Mouse (Mus musculus): ENCODE measurements around the gene Traf3ip2. TPM values are rescaled to one million over a fixed set of nuclear protein-coding genes. Genes with fewer than 3 reads are reported as not detected.

Traf3ip2 gene
- polyA plus RNA-seq, 1 experiment from 2014 or later = 5.7 TPM

DNA sequence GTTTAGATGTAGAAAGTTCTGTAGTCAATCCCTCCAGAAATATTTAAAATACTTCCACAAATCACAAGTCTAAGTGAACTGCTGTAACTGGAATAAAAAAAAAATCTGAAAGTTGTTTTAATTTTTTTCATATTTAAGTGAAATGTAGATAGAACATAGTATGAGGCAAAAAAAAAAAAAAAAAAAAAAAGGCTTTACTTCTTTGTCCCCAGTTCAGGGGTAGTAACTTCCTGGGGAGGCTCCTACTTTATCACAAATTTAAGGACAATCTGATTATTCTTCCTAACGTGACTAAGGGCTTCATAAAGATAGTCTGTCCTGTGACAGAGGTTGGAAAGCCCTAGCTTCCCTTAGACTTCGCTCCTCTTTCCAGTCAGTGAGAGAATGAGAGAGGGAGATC lies 79.4 kb downstream of the Traf3ip2 start:
- H3K36me3 ChIP-seq (ENCODE audit: control insufficient read depth, insufficient read depth, low read length) = no peaks in the 10 kb centered on the region
- no peaks in the 10 kb centered on the region for H3K4me1 ChIP-seq (ENCODE audit: control insufficient read depth, insufficient read depth, low read length)
- no peak overlapping the region for H3K4me2 ChIP-seq (ENCODE audit: low read depth, low read length)
- no peak overlapping the region for H3K4me3 ChIP-seq (ENCODE audit: low read depth, low read length)
- no peak overlapping the region for H3K9ac ChIP-seq (replicated peaks; ENCODE audit: low read depth, low read length)
- WGBS = 68% methylated on average over 2 of the region's 2 CpGs
- no peaks in the 10 kb centered on the region for H3K9me3 ChIP-seq (ENCODE audit: control insufficient read depth, low read length)
- ATAC-seq (ENCODE audit: low read depth) = no peak
- H3K27ac ChIP-seq (ENCODE audit: low read depth, low read length) = no peak overlapping the region
- H3K27me3 ChIP-seq (ENCODE audit: control insufficient read depth, insufficient read depth, low read length) = no peaks in the 10 kb centered on the region

Other genes with a start within 250 kb of the Traf3ip2 start
- 106 and 113 TPM in 2 replicates for gene Fyn, start 244.1 kb upstream of the Traf3ip2 start, polyA plus RNA-seq (2014; fragmentation: Nextera tagmentation; extraction: Ambion mirVana)
- 68.9 and 77.3 TPM in 2 replicates for gene Rev3l, start 119.2 kb downstream of the Traf3ip2 start, polyA plus RNA-seq (2014; fragmentation: Nextera tagmentation; extraction: Ambion mirVana)

Measured in neural tube, embryonic 14.5 days (tissue).